Mouse (Mus musculus): ENCODE data around the gene Palm2.

- TF ChIP-seq POLR2A (IDR thresholded peaks at IDR 0.05; ENCODE audit: insufficient read depth, low read depth, low read length) (no peak), CTCF (IDR thresholded peaks at IDR 0.05; ENCODE audit: insufficient read depth, low read depth, low read length) (no peak)
Observed at GRCm38 (mm10) chr4:57611303-57612077, 177.4 kb downstream of the Palm2 start.

Measured in olfactory bulb, adult 2 months (tissue).